Mouse (Mus musculus): ENCODE results near the gene Zfp422. TPM values are rescaled to one million over a fixed set of nuclear protein-coding genes. Genes with fewer than 3 reads are reported as not detected.
"Not testable (repeated sequence)": the region's sequence is repeated elsewhere in the genome, so short reads cannot be mapped to it uniquely, and the experiment has no call there.

The Zfp422 gene
- total RNA-seq, 2 experiments from 2014 or later: 21.2 to 22.1 TPM

DNA sequence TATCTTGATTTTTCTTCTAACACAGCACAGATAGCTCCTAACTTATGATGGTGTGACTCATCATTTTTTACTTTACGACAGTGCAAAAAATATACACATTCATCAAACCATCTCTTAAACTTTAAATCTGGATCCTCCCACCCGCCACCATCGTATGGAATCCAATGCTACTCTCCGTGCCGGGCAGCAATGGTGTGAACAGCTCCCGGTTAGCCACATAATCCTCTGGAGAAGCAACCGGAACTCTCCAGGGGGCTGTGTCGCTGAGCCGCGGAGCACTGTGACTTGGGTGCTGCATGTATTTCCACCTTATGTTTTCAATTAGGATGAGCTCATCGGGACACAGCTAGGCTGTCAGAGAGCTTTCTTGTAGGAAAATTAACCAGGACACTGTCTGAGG, 14.1 kb upstream of the Zfp422 start:
- H3K27ac ChIP-seq: no peak overlapping the region
- no peak for TF ChIP-seq CTCF (conservative IDR thresholded peaks at IDR 0.05)
- DNase-seq (ENCODE audit: low spot score in 2 of 2): no peak

DNA sequence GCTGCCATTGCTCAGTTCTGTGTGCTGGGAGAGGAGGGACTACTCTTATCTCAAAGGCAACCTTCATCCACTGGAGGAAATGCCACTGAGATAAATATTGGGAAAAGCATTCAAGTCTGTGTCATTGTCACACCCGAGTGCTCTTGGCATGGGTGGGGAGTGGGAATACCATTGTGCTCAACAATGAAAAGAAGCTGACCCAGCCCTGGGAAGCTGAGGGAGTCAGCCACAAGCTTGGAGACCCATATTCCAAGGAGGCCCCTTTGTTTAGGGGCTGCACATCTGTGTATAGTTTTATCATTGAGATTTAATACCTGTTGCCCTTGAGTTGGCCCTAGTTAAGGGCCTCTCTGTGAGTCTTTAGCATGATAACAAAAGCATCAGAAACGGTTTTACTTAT, 10.9 kb upstream of the Zfp422 start:
- Histone ChIP-seq H3K27ac (no peak overlapping the region), H3K4me3 (no peak overlapping the region)
- TF ChIP-seq CTCF (conservative IDR thresholded peaks at IDR 0.05): no peak
- no peak for DNase-seq (ENCODE audit: low spot score in 2 of 2)

More for the DNA sequence above, 14.1 kb upstream of the Zfp422 start:
- H3K4me3 ChIP-seq: no peak overlapping the region

DNA sequence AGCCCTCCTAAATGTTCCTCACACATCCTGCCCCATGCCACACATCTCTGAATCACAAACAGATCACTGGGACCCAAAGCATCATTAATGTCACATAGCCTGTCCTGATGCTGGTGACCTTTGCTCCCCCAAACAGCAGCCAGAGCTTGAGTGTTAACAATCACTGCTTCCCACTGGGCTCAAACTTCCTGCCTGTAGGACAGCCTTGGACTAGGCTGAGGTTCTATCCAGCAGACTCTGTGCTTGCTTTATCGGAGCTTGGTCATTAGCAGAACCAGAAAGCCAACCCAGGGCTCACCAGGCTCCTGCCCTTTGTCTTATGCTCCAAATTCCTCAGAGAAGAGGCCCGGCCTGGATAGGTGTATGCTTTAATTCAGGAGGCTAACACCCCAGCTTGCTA, 10.1 kb upstream of the Zfp422 start:
- Histone ChIP-seq H3K27ac (no peak overlapping the region), H3K4me3 (no peak overlapping the region)
- no peak for TF ChIP-seq CTCF (conservative IDR thresholded peaks at IDR 0.05)
- no peak for DNase-seq (ENCODE audit: low spot score in 2 of 2)

DNA sequence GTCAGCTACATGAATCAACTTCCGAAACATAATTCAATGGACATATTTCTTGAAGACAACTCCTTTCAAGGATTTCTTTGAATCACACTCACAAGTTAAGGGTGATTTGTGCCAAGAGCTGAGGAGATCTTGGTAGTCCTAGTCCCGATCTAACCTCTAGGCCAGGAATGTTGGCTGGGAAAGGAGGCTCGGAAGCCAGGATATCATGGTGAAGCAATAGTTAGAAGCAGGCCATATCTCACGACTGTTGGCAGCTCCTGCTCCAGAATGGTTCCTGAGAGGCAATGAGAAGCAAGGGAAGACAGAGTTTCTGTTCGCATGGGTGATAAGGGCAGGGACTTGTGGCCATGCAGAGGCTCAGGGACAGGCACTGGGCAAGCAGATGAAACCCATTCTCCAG, 8.7 kb upstream of the Zfp422 start:
- no peak for DNase-seq (ENCODE audit: low spot score in 2 of 2)
- H3K4me3 ChIP-seq: no peak overlapping the region
- TF ChIP-seq CTCF (conservative IDR thresholded peaks at IDR 0.05): no peak
- H3K27ac ChIP-seq: no peak overlapping the region

DNA sequence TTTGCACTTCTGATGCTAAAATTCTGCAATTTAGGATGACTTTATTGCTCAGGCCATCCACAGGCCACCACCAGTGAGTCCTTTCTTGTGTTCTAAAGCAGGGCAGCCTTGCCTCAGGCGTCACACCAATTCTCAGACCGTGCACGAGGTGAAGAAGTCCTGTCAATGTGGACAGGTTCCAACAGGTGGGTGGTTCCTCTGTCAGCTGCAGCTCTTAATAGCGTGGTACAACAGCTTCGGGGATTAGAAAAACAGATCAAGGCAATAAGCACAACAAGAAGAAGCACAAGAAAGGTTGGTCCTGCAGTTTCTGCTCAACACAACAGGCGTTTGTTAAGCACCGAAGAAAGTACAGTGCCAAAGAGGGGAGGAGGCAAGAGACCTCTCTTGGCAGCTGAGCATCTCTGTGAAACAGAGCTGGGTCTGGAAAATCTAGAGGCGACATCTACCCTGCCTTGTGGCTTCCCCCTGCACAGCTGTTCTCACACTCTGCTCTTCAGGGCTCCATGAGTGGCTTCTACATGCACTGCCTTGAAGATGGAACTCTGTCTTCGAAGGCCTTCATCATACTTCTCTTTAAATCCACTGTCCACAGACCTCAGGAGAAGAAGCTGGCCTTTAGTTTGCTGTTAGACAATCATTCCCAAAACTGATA, 7.9 kb upstream of the Zfp422 start:
- TF ChIP-seq CTCF (conservative IDR thresholded peaks at IDR 0.05): no peak
- Histone ChIP-seq H3K4me3 (no peak overlapping the region), H3K27ac (no peak overlapping the region)
- no peak for DNase-seq (ENCODE audit: low spot score in 2 of 2)

DNA sequence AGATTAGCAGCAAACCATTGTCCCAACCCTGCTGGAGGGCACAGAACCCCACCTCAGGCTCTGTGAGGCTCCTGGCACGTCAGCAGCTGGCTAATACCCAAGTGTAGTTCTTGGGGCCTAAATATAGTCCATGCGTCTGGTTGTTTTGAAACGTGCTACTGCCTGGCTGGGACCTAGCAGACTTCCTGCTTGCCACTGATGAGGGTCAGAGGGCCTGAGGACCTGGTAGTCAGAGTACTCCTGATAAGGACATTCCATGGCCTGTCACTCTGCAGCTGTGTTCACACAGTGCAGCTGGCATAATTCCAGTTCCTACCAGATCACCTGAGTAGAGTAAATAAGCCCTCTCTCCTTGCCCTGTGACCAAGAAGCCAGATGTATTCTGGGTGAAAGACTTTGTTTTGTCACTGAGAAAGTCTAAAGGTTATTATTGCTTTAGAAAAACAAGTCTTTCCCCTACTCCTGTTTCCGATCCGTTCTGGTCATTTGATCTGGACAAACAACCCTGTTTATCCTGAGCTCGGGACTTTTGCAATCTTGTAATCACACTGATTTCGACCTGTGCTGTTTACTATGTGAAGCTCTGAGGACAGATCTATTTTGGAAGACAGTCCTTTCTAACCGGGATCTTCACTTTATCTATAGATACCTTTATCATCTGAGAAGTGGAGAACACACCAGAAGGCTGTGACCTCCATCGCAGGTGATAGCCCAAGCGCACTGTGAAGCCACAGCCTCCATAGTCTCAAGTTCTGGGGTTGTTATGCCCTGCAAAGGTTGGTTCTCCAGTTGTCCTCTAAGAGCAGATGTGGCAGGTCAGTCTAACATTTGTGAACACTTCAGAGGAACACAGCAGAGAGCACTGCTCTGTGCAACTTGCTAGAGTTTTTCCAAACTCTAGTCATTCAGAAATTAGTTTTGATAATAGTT, 6.7 kb upstream of the Zfp422 start:
- Histone ChIP-seq H3K27ac (peak overlapping the region; percentile 25), H3K4me3 (no peak overlapping the region)
- DNase-seq (ENCODE audit: low spot score in 2 of 2): no peak
- TF ChIP-seq CTCF (conservative IDR thresholded peaks at IDR 0.05): no peak

DNA sequence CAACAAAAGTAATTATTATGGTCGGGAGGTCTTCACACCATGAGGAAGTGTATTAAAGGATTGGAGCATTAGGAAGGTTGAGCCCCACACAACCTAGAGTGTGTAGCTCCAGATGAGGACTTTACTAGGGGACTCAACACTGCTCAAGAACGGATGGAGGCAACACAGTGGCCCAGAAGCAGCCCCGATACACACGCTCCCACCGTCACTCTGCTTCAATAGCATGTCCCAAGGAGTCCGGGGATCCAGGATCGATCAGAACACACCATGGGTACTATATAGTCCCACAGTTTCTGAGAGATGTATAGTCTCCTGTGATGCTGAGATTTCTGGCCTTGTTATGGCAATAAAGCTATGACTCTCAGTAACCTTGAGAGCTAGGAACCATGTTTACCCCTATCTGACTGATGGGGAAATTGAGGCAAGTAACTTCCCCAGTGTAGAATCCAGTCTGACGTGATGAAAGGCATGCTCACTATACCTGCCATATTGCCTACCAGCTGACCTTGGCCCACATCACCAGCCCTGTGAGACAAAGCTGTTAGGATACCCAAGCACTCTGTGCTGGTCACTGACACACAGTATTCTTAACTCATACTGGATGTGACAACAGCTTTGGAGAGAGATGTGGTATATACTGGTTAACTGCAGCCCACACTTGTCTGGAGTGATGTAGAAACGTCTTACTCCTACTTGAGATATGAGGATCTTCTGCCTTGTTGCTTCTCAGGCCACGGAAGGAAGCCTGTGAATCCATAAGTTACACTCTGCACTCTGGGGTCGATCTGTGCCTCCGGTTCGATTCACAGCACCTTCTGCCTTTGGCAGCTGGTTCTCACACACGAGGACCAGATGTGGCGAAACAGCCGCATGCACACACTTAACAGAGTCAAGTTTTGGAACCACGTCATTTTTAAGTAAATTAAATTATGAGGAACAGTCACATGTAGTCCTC, 5.2 kb upstream of the Zfp422 start:
- no peak for TF ChIP-seq CTCF (conservative IDR thresholded peaks at IDR 0.05)
- H3K27ac ChIP-seq: peak overlapping the region; percentile 25; the same call in 1 of the 2 replicates
- no peak for DNase-seq (ENCODE audit: low spot score in 2 of 2)
- no peak overlapping the region for H3K4me3 ChIP-seq

DNA sequence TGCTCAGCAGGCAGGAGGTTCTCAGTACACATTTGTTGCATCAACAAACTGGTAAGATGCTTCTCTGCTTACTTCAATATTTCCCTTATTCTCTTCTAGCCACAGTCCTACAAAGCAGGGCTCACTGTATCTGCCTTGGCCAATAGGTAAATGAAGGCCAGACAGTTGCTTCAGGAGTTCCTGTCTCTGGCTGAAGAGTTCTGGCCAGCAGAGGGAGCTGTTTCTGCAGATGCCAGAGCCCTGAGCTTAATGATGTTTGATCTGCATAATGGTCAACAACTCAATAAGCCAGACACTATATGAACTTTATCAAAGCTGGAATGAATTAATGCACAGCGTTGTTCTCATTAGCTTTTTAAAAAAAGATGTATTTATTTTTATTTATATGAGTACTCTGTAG, 3.3 kb upstream of the Zfp422 start:
- peak; percentile 49 to 66 for DNase-seq (ENCODE audit: low spot score in 2 of 2)
- Histone ChIP-seq H3K4me3 (no peak overlapping the region), H3K27ac (no peak overlapping the region)
- peak; percentile 88 for TF ChIP-seq CTCF (conservative IDR thresholded peaks at IDR 0.05)

DNA sequence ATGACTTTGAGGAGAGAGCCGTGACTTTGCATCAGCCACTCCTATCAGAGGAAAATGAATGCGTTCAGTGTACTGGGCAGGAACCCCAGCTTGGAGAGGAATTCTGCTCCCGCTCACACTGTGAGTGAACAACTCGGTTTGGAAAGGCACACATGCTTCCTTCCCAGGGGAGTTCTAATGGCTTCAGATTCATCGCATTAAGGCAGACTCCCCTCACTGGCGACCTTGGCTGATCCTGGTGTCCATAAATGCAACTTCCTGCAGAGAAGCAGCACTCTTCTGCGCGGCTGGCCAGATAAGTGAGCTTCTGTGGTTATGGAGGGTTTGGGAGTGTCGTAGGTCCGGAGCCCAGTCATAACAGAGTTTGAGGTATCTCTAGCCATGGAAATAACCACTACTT, 967 bp upstream of the Zfp422 start:
- Histone ChIP-seq H3K4me3 (no peak overlapping the region), H3K27ac (no peak overlapping the region)
- TF ChIP-seq CTCF (conservative IDR thresholded peaks at IDR 0.05): no peak
- DNase-seq (ENCODE audit: low spot score in 2 of 2): no peak

DNA sequence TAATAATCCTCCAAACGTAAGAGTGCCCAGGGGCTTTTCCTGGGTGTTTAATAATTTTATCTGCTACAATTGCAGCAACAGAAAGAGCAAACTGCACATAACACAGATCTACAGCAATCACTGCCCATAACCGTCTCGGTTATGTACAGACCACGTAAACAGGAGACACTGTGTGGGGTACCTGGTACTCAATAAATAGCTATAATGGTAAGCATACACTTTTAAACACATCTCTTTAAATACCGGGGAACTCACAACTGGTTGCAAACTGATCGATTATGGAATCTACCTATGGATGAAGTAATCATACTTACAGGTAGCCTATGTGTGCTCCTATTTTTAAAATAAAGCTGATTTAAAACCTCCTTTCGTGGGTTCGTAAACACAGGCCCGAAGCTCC, 704 bp downstream of the Zfp422 start:
- peak overlapping the region; percentile 84 for H3K4me3 ChIP-seq
- TF ChIP-seq CTCF (conservative IDR thresholded peaks at IDR 0.05): no peak
- peak overlapping the region; percentile 95 for H3K27ac ChIP-seq
- no peak for DNase-seq (ENCODE audit: low spot score in 2 of 2)

DNA sequence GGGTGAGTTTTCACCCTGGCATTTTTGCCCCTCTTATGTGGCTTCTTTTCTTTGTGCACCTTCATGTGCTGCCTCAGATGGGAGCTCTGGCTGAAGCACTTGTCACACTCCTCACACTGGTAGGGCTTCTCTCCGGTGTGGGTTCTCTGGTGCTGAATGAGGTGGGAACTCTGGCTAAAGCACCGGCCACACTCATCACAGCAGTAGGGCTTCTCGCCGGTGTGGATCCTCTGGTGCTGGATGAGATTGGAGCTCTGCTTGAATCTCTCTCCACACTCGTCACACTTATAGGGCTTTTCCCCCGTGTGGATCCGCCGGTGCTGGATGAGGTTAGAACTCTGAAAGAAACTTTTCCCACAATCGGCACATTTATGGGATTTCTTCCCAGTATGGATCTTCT, 2.4 kb downstream of the Zfp422 start:
- not testable (repeated sequence) for DNase-seq (ENCODE audit: low spot score in 2 of 2); H3K27ac ChIP-seq; H3K4me3 ChIP-seq

DNA sequence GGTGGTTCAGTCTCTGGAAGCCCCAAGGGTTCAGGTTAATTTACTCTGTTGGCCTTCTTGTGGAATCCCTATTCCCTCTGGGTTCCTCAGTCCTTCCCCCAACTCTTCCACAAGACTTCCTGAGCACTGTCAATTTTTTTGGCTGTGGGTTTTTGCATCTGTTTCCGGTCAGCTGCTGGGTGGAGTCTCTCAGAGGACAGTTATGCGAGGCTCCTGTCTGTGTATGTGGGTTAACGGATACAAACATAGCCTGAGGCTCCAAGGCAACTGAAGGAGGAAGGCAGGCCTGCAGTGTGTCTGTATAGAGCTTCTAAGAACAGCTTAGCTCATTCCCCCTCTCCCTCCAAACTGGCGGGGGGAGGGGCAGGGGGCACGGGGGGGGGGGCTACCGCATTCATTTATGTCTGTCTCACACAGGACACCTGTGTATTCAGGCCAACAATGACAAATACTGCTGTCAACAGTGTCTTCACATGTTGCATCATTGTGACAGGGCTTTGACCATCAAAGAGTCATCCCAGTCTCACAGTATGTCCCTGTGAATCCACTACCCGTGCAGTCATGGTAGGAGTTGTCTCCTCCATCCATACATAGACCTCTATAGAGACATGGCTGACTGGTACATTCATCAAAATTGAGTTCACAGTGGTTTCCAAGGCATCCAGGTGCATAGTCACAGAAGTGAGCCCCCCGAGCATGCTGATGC, 7.3 kb downstream of the Zfp422 start:
- no peak for TF ChIP-seq CTCF (conservative IDR thresholded peaks at IDR 0.05)
- no peak overlapping the region for H3K4me3 ChIP-seq
- DNase-seq (ENCODE audit: low spot score in 2 of 2): no peak
- no peak overlapping the region for H3K27ac ChIP-seq

Data from layer of hippocampus, adult 2 months (tissue).